Mouse (Mus musculus) lung, embryonic 15.5 days (tissue): Measurements from ENCODE around the gene C1qtnf6. TPM values are rescaled to one million over a fixed set of nuclear protein-coding genes. Genes with fewer than 3 reads are reported as not detected.

Experiments
- ATAC-seq: fragments of 200-750 bp; cut with Nextera tagmentation; 2 replicates; pipeline ENCODE4 v1.8.0; 2017; ENCODE audit warnings: moderate number of reproducible peaks, borderline replicate concordance; ENCODE audit not compliant: low FRiP score, low TSS enrichment; ENCODE audit errors: extremely low read depth
- H3K27ac ChIP-seq: fragments of 300-500 bp; sonication (generic); 2 replicates; pipeline ENCODE4 v1.5.1; 2015; ENCODE audit warnings: moderate library complexity, mild to moderate bottlenecking, inconsistent platforms
- H3K27me3 ChIP-seq: fragments of 300-500 bp; sonication (generic); 2 replicates; pipeline ENCODE4 v1.6.1; 2015; ENCODE audit warnings: inconsistent platforms
- H3K36me3 ChIP-seq: fragments of 300-500 bp; sonication (generic); 2 replicates; pipeline ENCODE4 v1.6.1; 2015; ENCODE audit warnings: inconsistent platforms
- H3K4me1 ChIP-seq: fragments of 300-500 bp; sonication (generic); 2 replicates; pipeline ENCODE4 v1.6.1; 2015; ENCODE audit warnings: inconsistent platforms
- H3K4me2 ChIP-seq: fragments of 300-500 bp; sonication (generic); 2 replicates; pipeline ENCODE4 v1.6.1; 2015; ENCODE audit warnings: inconsistent platforms, mild to moderate bottlenecking, moderate library complexity
- H3K4me3 ChIP-seq: fragments of 300-500 bp; sonication (generic); 2 replicates; pipeline ENCODE4 v1.5.1; 2015; ENCODE audit warnings: mild to moderate bottlenecking, inconsistent platforms
- H3K9ac ChIP-seq: fragments of 300-500 bp; sonication (generic); 2 replicates; pipeline ENCODE4 v1.6.1; 2015; ENCODE audit warnings: inconsistent platforms
- H3K9me3 ChIP-seq: fragments of 300-500 bp; sonication (generic); 2 replicates; pipeline ENCODE4 v1.6.1; 2016; ENCODE audit warnings: inconsistent platforms
- WGBS: fragments of 180-500 bp; shearing (Covaris S2); methylation state at CpG from one replicate; pipeline ENCODE4 v1.1.7; 2015; 5-methylcytosine and 5-hydroxymethylcytosine counted together
- polyA plus RNA-seq: library from polyadenylated mRNA; unstranded; fragments of >200 nt; fragmentation: Nextera tagmentation; extraction: Ambion mirVana; gene quantifications from 2 replicates; pipeline ENCODE4 v1.2.1, GENCODE M21; 2015

Gene C1qtnf6
- 31.1 and 33.1 TPM in 2 replicates for polyA plus RNA-seq

- H3K9ac ChIP-seq: peak within 1 kb of the TSS; percentile 36
- WGBS: 54% methylated on average over 17 of the region's 17 CpGs
- H3K36me3 ChIP-seq: no peaks in the 10 kb centered on the region
- no peak for ATAC-seq
- H3K27me3 ChIP-seq: no peaks in the 10 kb centered on the region
- peak within 1 kb of the TSS; percentile 53 for H3K4me2 ChIP-seq
- peak within 1 kb of the TSS; percentile 85 for H3K27ac ChIP-seq
- H3K4me3 ChIP-seq: peak within 1 kb of the TSS; percentile 29
- H3K9me3 ChIP-seq: no peaks in the 10 kb centered on the region
- H3K4me1 ChIP-seq: peaks cover 55% of the 10 kb centered on the region
Observed at GRCm38 (mm10) chr15:78530671-78531450, at the start of gene C1qtnf6. Gene C1qtnf6, minus strand, starts transcription at chr15:78531416.

- H3K27ac ChIP-seq: no peak overlapping the region
- no peaks in the 10 kb centered on the region for H3K9me3 ChIP-seq
- 60% methylated on average over 4 of the region's 4 CpGs for whole genome bisulfite sequencing
- H3K9ac ChIP-seq: no peak overlapping the region
- H3K4me3 ChIP-seq: no peak overlapping the region
- H3K27me3 ChIP-seq: no peaks in the 10 kb centered on the region
- ATAC-seq: no peak
- H3K4me2 ChIP-seq: no peak overlapping the region
- H3K4me1 ChIP-seq: peaks cover 19% of the 10 kb centered on the region
- H3K36me3 ChIP-seq: no peaks in the 10 kb centered on the region
Observed at GRCm38 (mm10) chr15:78576284-78576810, 45.1 kb upstream of the C1qtnf6 start.

- Histone ChIP-seq H3K9ac (no peak within 1 kb of the TSS), H3K36me3 (no peaks in the 10 kb centered on the region), H3K27ac (no peak within 1 kb of the TSS), H3K27me3 (no peaks in the 10 kb centered on the region), H3K4me3 (no peak within 1 kb of the TSS), H3K4me2 (no peak within 1 kb of the TSS), H3K9me3 (no peaks in the 10 kb centered on the region), H3K4me1 (no peaks in the 10 kb centered on the region)
- 49% methylated on average over 8 of the region's 8 CpGs for WGBS
- no peak for ATAC-seq
Observed at GRCm38 (mm10) chr15:78572658-78573397, 41.6 kb upstream of the C1qtnf6 start, which contains the start of gene Rac2. Gene Rac2, minus strand, starts transcription at chr15:78572783.

GRCm38 (mm10) chr15:78572270-78572600, 41.0 kb upstream of the C1qtnf6 start:
- no peak overlapping the region for H3K4me3 ChIP-seq
- no peaks in the 10 kb centered on the region for H3K36me3 ChIP-seq

GRCm38 (mm10) chr15:78571554-78572269, 40.5 kb upstream of the C1qtnf6 start:
- Histone ChIP-seq H3K36me3 (no peaks in the 10 kb centered on the region), H3K4me1 (no peaks in the 10 kb centered on the region), H3K9me3 (no peaks in the 10 kb centered on the region), H3K9ac (no peak overlapping the region), H3K4me3 (no peak overlapping the region), H3K27ac (no peak overlapping the region), H3K4me2 (no peak overlapping the region), H3K27me3 (no peaks in the 10 kb centered on the region)
- ATAC-seq: no peak
- 37% methylated on average over 16 of the region's 16 CpGs for WGBS

More at GRCm38 (mm10) chr15:78572270-78572600, 41.0 kb upstream of the C1qtnf6 start:
- no peaks in the 10 kb centered on the region for H3K9me3 ChIP-seq
- ATAC-seq: peak; percentile 46; the same call in 1 of the 2 replicates
- 77% methylated on average over 5 of the region's 5 CpGs for WGBS
- H3K27me3 ChIP-seq: no peaks in the 10 kb centered on the region
- no peaks in the 10 kb centered on the region for H3K4me1 ChIP-seq
- no peak overlapping the region for H3K4me2 ChIP-seq
- H3K27ac ChIP-seq: no peak overlapping the region
- no peak overlapping the region for H3K9ac ChIP-seq

GRCm38 (mm10) chr15:78570170-78570569, 39.0 kb upstream of the C1qtnf6 start:
- no peak for ATAC-seq
- WGBS: 95% methylated on average over 5 of the region's 5 CpGs

GRCm38 (mm10) chr15:78567608-78568120, 36.4 kb upstream of the C1qtnf6 start:
- H3K36me3 ChIP-seq: no peaks in the 10 kb centered on the region
- no peak overlapping the region for H3K27ac ChIP-seq
- no peak overlapping the region for H3K4me3 ChIP-seq
- 62% methylated on average over 9 of the region's 9 CpGs for WGBS
- ATAC-seq: no peak
- H3K27me3 ChIP-seq: no peaks in the 10 kb centered on the region
- no peaks in the 10 kb centered on the region for H3K9me3 ChIP-seq
- H3K4me2 ChIP-seq: no peak overlapping the region
- H3K9ac ChIP-seq: no peak overlapping the region
- H3K4me1 ChIP-seq: no peaks in the 10 kb centered on the region

More at GRCm38 (mm10) chr15:78570170-78570569, 39.0 kb upstream of the C1qtnf6 start:
- Histone ChIP-seq H3K4me3 (no peak overlapping the region), H3K27ac (no peak overlapping the region), H3K4me2 (no peak overlapping the region), H3K36me3 (no peaks in the 10 kb centered on the region), H3K9ac (no peak overlapping the region), H3K4me1 (no peaks in the 10 kb centered on the region), H3K27me3 (no peaks in the 10 kb centered on the region), H3K9me3 (no peaks in the 10 kb centered on the region)

- ATAC-seq: no peak
Observed at GRCm38 (mm10) chr15:78564764-78565435, 33.7 kb upstream of the C1qtnf6 start.

GRCm38 (mm10) chr15:78563937-78564336, 32.7 kb upstream of the C1qtnf6 start:
- ATAC-seq: no peak
- WGBS: 64% methylated on average over 5 of the region's 5 CpGs
- H3K9me3 ChIP-seq: no peaks in the 10 kb centered on the region

More at GRCm38 (mm10) chr15:78564764-78565435, 33.7 kb upstream of the C1qtnf6 start:
- no peak overlapping the region for H3K4me2 ChIP-seq
- 59% methylated on average over 11 of the region's 11 CpGs for WGBS
- no peak overlapping the region for H3K4me3 ChIP-seq
- H3K9me3 ChIP-seq: no peaks in the 10 kb centered on the region
- H3K9ac ChIP-seq: no peak overlapping the region
- no peak overlapping the region for H3K27ac ChIP-seq
- no peaks in the 10 kb centered on the region for H3K36me3 ChIP-seq
- no peaks in the 10 kb centered on the region for H3K4me1 ChIP-seq
- H3K27me3 ChIP-seq: no peaks in the 10 kb centered on the region

GRCm38 (mm10) chr15:78563344-78563743, 32.1 kb upstream of the C1qtnf6 start:
- no peak overlapping the region for H3K27ac ChIP-seq
- no peaks in the 10 kb centered on the region for H3K4me1 ChIP-seq
- no peaks in the 10 kb centered on the region for H3K27me3 ChIP-seq
- no peak overlapping the region for H3K9ac ChIP-seq
- no peaks in the 10 kb centered on the region for H3K9me3 ChIP-seq
- no peaks in the 10 kb centered on the region for H3K36me3 ChIP-seq
- no peak overlapping the region for H3K4me2 ChIP-seq
- ATAC-seq: no peak
- WGBS: 90% methylated on average over 3 of the region's 3 CpGs
- no peak overlapping the region for H3K4me3 ChIP-seq

More at GRCm38 (mm10) chr15:78563937-78564336, 32.7 kb upstream of the C1qtnf6 start:
- H3K27me3 ChIP-seq: no peaks in the 10 kb centered on the region
- no peak overlapping the region for H3K4me2 ChIP-seq
- H3K4me3 ChIP-seq: no peak overlapping the region
- H3K9ac ChIP-seq: no peak overlapping the region
- no peak overlapping the region for H3K27ac ChIP-seq
- no peaks in the 10 kb centered on the region for H3K36me3 ChIP-seq
- no peaks in the 10 kb centered on the region for H3K4me1 ChIP-seq
